Mouse (Mus musculus): ENCODE data around the gene Clmn. TPM values are rescaled to one million over a fixed set of nuclear protein-coding genes. Genes with fewer than 3 reads are reported as not detected.

Gene Clmn
- total RNA-seq, 2 experiments from 2014 or later = 6.2 TPM

GRCm38 (mm10) chr12:104881518-104882060 lies 16.7 kb upstream of the Clmn start:
- no peak for DNase-seq (ENCODE audit: low spot score in 2 of 2)

GRCm38 (mm10) chr12:104880367-104880766 lies 15.5 kb upstream of the Clmn start:
- no peak for DNase-seq (ENCODE audit: low spot score in 2 of 2)

- DNase-seq (ENCODE audit: low spot score in 2 of 2) = no peak
Observed at GRCm38 (mm10) chr12:104879577-104879989, 14.7 kb upstream of the Clmn start.

- no peak for DNase-seq (ENCODE audit: low spot score in 2 of 2)
Observed at GRCm38 (mm10) chr12:104876053-104876452, 11.2 kb upstream of the Clmn start.

GRCm38 (mm10) chr12:104871987-104872386 lies 7.1 kb upstream of the Clmn start:
- DNase-seq (ENCODE audit: low spot score in 2 of 2) = no peak

GRCm38 (mm10) chr12:104869737-104870136 lies 4.9 kb upstream of the Clmn start:
- no peak for DNase-seq (ENCODE audit: low spot score in 2 of 2)

GRCm38 (mm10) chr12:104868430-104868829 lies 3.6 kb upstream of the Clmn start:
- no peak for DNase-seq (ENCODE audit: low spot score in 2 of 2)

GRCm38 (mm10) chr12:104867851-104868250 lies 3.0 kb upstream of the Clmn start:
- DNase-seq (ENCODE audit: low spot score in 2 of 2) = no peak

GRCm38 (mm10) chr12:104865166-104865535 lies 275 bp upstream of the Clmn start:
- DNase-seq (ENCODE audit: low spot score in 2 of 2) = no peak

- no peak for DNase-seq (ENCODE audit: low spot score in 2 of 2)
Observed at GRCm38 (mm10) chr12:104863653-104864052, 1.2 kb downstream of the Clmn start.

GRCm38 (mm10) chr12:104859140-104859539 lies 5.7 kb downstream of the Clmn start:
- DNase-seq (ENCODE audit: low spot score in 2 of 2) = no peak

- no peak for DNase-seq (ENCODE audit: low spot score in 2 of 2)
Observed at GRCm38 (mm10) chr12:104858732-104859131, 6.1 kb downstream of the Clmn start.

GRCm38 (mm10) chr12:104857614-104858013 lies 7.3 kb downstream of the Clmn start:
- no peak for DNase-seq (ENCODE audit: low spot score in 2 of 2)

GRCm38 (mm10) chr12:104856540-104856939 lies 8.3 kb downstream of the Clmn start:
- no peak for DNase-seq (ENCODE audit: low spot score in 2 of 2)

GRCm38 (mm10) chr12:104855548-104855947 lies 9.3 kb downstream of the Clmn start:
- no peak for DNase-seq (ENCODE audit: low spot score in 2 of 2)

- no peak for DNase-seq (ENCODE audit: low spot score in 2 of 2)
Observed at GRCm38 (mm10) chr12:104854826-104855225, 10.1 kb downstream of the Clmn start.

- DNase-seq (ENCODE audit: low spot score in 2 of 2) = no peak
Observed at GRCm38 (mm10) chr12:104853374-104853773, 11.5 kb downstream of the Clmn start.

GRCm38 (mm10) chr12:104851711-104852508 lies 13.0 kb downstream of the Clmn start:
- DNase-seq (ENCODE audit: low spot score in 2 of 2) = peak in 1 of 2 experiments; percentile 62

GRCm38 (mm10) chr12:104850119-104850518 lies 14.8 kb downstream of the Clmn start:
- no peak for DNase-seq (ENCODE audit: low spot score in 2 of 2)

GRCm38 (mm10) chr12:104848667-104849066 lies 16.2 kb downstream of the Clmn start:
- DNase-seq (ENCODE audit: low spot score in 2 of 2) = no peak

GRCm38 (mm10) chr12:104847227-104847626 lies 17.6 kb downstream of the Clmn start:
- DNase-seq (ENCODE audit: low spot score in 2 of 2) = no peak

- DNase-seq (ENCODE audit: low spot score in 2 of 2) = no peak
Observed at GRCm38 (mm10) chr12:104845707-104846106, 19.2 kb downstream of the Clmn start.

- DNase-seq (ENCODE audit: low spot score in 2 of 2) = no peak
Observed at GRCm38 (mm10) chr12:104844989-104845388, 19.9 kb downstream of the Clmn start.

Data from gastrocnemius, postnatal 4 days (tissue).